Mouse (Mus musculus): ENCODE measurements at regions not wholly inside any gene's neighbourhood (a gene's known extent, or its start where the extent isn't known, plus 50 kb on each side); places are given as distances from the start of the nearest gene placed in this dataset.

DNA sequence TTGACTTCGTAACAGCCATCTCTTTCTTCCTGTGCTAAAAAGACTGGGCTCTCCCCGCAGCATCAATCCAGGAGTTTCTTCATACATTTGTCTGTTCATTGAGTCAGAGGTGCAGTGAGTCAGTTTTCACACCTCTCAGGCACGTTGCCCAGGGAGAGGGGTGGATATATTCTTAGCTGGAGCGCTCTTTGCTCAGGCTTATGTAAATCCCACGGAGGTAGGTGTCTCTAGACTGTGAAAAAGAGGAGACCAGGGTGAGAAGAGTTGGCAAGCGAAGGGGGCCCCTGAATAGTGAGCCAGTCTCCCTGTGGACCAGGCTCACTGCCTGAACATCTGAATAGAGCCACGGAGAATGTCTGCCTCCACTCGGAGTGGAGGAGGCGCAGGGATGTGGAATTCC, 139.0 kb downstream of the Cartpt start:
- TF ChIP-seq GATA1 (IDR thresholded peaks at IDR 0.05; ENCODE audit: low read length) (no peak), TAL1 (IDR thresholded peaks at IDR 0.05; ENCODE audit: low read length) (no peak)
